Mouse (Mus musculus) forebrain, embryonic 14.5 days (tissue): ENCODE measurements around the gene Echdc3. TPM values are rescaled to one million over a fixed set of nuclear protein-coding genes. Genes with fewer than 3 reads are reported as not detected.

Experiments used
- ATAC-seq: fragments of 200-750 bp; cut with Nextera tagmentation; 2 replicates; pipeline ENCODE4 v1.8.0; 2017; ENCODE audit warnings: mild to moderate bottlenecking, moderate library complexity
- DNase-seq: peaks from one replicate; pipeline ENCODE4 v3.0.0-alpha.2; 2015; ENCODE audit warnings: low spot score
- H3K27ac ChIP-seq: fragments of 300-500 bp; sonication (generic); 2 replicates; pipeline ENCODE4 v1.5.1; 2014; ENCODE audit warnings: low read depth, mild to moderate bottlenecking, control low read depth, low read length, moderate library complexity
- H3K27me3 ChIP-seq: fragments of 300-500 bp; sonication (generic); replicated peaks from 2 replicates; pipeline ENCODE4 v1.6.1; 2014; ENCODE audit warnings: low read length, control low read depth, mixed read lengths; ENCODE audit not compliant: control insufficient read depth, insufficient read depth
- H3K36me3 ChIP-seq: fragments of 300-500 bp; sonication (generic); 2 replicates; pipeline ENCODE4 v1.6.1; 2014; ENCODE audit warnings: low read length, control low read depth; ENCODE audit not compliant: control insufficient read depth, insufficient read depth
- H3K4me1 ChIP-seq: fragments of 300-500 bp; sonication (generic); 2 replicates; pipeline ENCODE4 v1.6.1; 2014; ENCODE audit warnings: antibody characterized with exemption, low read length, control low read depth; ENCODE audit not compliant: control insufficient read depth, insufficient read depth
- H3K4me2 ChIP-seq: fragments of 300-500 bp; sonication (generic); 2 replicates; pipeline ENCODE4 v1.6.1; 2014; ENCODE audit warnings: mild to moderate bottlenecking, control low read depth, low read length
- H3K4me3 ChIP-seq: fragments of 300-500 bp; sonication (generic); 2 replicates; pipeline ENCODE4 v1.5.1; 2014; ENCODE audit warnings: low read depth, low read length, control low read depth
- H3K9ac ChIP-seq: fragments of 300-500 bp; sonication (generic); 2 replicates; pipeline ENCODE4 v1.6.1; 2014; ENCODE audit warnings: mild to moderate bottlenecking, low read length, control low read depth, moderate library complexity
- H3K9me3 ChIP-seq: fragments of 300-500 bp; sonication (generic); replicated peaks from 2 replicates; pipeline ENCODE4 v1.6.1; 2016; ENCODE audit warnings: low read length, control low read depth, mixed read lengths; ENCODE audit not compliant: control insufficient read depth
- WGBS: fragments of 180-500 bp; shearing (Covaris S2); extraction: QIAGEN DNeasy Blood & Tissue Kit; methylation state at CpG from one replicate; pipeline ENCODE4 v1.1.7; 2014; 5-methylcytosine and 5-hydroxymethylcytosine counted together
- polyA plus RNA-seq: library from polyadenylated mRNA; unstranded; fragments of >200 nt; fragmentation: Nextera tagmentation; extraction: Ambion mirVana; gene quantifications from 2 replicates; pipeline ENCODE4 v1.2.1, GENCODE M21; 2014

Echdc3 gene
- polyA plus RNA-seq, 1 experiment from 2014 or later: 1.4 TPM

DNA sequence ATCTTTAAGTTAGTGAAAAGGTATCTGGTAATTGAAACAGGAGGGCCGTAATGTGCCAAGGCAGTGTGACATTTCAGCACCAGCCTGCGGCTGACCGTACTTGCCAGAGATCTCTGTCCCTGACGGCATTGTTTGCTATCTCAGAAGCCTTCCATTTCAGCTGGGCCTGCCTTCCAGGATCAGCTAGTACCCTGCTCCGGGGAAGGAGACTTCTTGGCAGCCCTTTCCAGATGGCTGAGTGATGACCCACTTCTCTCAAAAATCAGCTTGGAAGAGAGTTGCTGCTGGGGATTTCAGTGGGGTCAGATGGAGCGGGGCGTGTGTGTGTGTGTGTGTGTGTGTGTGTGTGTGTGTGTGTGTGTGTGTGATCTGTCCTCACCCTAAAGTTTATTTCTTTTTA is 65.9 kb downstream of the Echdc3 start:
- no peaks in the 10 kb centered on the region for H3K27me3 ChIP-seq
- H3K4me2 ChIP-seq: no peak overlapping the region
- H3K4me1 ChIP-seq: no peaks in the 10 kb centered on the region
- no peak overlapping the region for H3K27ac ChIP-seq
- H3K4me3 ChIP-seq: no peak overlapping the region
- H3K9me3 ChIP-seq: no peaks in the 10 kb centered on the region
- WGBS: 88% methylated on average over 7 of the region's 7 CpGs
- no peaks in the 10 kb centered on the region for H3K36me3 ChIP-seq
- DNase-seq (no peak), ATAC-seq (no peak)
- H3K9ac ChIP-seq: no peak overlapping the region

DNA sequence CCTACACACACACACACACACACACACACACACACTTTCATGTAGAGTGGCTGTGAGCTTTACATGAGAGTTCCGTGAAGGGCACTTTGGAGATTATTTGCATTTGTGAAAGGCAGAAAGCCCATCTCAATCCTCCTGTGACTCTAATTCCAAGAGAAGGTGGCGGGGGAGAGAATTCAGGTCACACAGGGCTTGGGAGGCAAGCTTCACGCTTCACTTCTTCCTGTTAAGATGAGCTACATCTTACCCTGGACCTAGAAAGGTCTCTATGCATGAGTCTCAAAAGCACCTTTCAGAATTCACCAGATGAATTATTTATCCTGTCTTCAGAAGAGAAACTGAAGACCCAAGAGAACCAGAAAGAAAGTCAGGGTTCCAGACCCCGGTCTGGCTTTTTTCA is 66.6 kb downstream of the Echdc3 start:
- Histone ChIP-seq H3K9me3 (no peaks in the 10 kb centered on the region), H3K27me3 (no peaks in the 10 kb centered on the region), H3K4me1 (no peaks in the 10 kb centered on the region), H3K27ac (no peak overlapping the region), H3K36me3 (no peaks in the 10 kb centered on the region), H3K4me3 (no peak overlapping the region), H3K9ac (no peak overlapping the region), H3K4me2 (no peak overlapping the region)
- DNase-seq: no peak
- no peak for ATAC-seq
- 80% methylated on average over 4 of the region's 4 CpGs for WGBS

DNA sequence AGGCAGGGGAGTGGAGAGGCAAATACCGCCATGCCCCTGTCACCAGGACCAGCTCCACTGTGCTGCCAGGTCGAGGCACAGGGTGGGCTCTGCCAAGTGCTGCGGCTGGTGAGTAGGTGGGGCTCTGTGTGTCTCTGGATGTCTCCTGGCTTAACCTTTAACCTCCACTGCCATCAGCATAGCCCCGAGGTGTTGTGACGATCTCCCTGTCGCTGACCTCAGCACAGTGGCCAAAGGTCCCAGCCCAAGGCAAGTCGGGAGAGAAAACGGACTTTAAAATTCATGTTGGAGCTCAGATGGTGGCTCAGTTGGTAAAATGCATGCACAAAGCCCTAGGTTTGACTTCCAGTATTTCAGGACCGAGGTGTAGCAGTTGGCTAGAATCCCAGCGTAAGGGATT is 67.2 kb downstream of the Echdc3 start:
- no peak overlapping the region for H3K9ac ChIP-seq
- no peak overlapping the region for H3K4me3 ChIP-seq
- no peaks in the 10 kb centered on the region for H3K27me3 ChIP-seq
- DNase-seq: no peak
- H3K9me3 ChIP-seq: no peaks in the 10 kb centered on the region
- 88% methylated on average over 10 of the region's 10 CpGs for WGBS
- H3K36me3 ChIP-seq: no peaks in the 10 kb centered on the region
- no peaks in the 10 kb centered on the region for H3K4me1 ChIP-seq
- ATAC-seq: no peak
- no peak overlapping the region for H3K4me2 ChIP-seq
- no peak overlapping the region for H3K27ac ChIP-seq

DNA sequence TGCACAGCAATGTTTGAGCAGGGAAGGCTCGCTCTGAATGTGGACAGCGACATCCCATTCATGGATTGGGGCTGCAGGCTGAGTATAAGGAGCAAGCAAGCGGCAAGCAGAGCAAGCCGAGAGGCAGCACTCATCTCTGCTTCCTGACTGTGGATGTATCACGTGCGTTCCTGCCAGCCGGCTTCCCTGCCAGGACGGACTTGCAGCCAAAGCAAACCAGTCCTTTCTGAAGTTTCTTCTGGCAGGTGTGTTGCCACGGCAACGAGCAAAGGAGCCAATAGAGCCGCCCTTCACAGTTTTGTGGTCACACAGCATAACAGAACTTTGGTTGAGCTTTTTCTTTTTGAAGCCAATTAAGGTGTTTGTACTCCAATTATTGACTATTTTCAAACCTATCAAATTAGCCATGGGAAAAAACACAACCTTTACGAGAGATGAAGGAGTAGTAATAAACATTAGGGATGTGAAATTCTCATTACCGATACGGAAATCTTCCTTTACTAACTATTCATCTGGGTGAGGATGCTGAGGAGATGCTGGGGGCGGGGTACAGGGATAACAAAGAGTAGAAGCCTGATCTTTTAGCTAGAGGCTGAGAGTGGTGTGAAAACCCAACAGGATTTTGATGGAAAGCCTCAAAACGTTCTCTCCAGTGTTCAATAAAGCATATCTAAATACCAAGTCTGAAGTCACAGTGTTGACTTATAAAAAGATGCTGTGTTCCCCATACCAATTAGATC is 69.7 kb downstream of the Echdc3 start:
- Histone ChIP-seq H3K9me3 (no peaks in the 10 kb centered on the region), H3K4me3 (no peak overlapping the region), H3K4me2 (no peak overlapping the region), H3K36me3 (no peaks in the 10 kb centered on the region), H3K4me1 (no peaks in the 10 kb centered on the region), H3K27me3 (no peaks in the 10 kb centered on the region), H3K9ac (no peak overlapping the region), H3K27ac (no peak overlapping the region)
- peak; percentile 59 for DNase-seq
- WGBS: 49% methylated on average over 16 of the region's 16 CpGs
- ATAC-seq: peak; percentile 40; the same call in 1 of the 2 replicates

DNA sequence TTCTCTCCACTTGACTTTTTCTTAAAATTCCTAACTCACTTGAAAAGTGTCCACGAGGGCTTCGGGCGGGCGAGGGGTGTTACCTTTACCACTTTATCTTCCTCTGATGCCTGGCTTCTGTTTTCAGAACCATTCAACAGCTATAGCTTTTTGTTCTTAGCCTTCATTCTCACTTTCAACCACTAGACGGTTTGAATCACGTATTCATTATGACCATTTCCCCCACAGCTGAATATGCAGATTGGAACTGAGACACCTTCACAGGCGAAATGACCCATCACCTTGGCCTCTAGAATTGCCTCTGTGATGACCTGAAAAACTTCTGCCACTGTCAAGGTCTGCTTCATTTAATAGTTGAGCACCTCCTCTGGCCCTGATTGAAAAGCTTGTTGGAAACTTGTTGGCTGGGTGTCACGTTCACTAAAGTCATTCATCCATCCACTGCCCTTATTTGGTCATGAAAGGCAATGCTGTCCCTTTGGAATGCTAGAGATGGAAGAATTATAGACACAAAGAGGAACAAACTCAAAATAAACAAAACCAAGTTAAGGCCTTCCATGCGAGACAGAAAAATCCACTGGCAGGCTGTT is 72.2 kb downstream of the Echdc3 start:
- ATAC-seq (no peak), DNase-seq (no peak)
- no peaks in the 10 kb centered on the region for H3K36me3 ChIP-seq
- no peaks in the 10 kb centered on the region for H3K27me3 ChIP-seq
- no peak overlapping the region for H3K4me3 ChIP-seq
- H3K9ac ChIP-seq: no peak overlapping the region
- H3K4me1 ChIP-seq: no peaks in the 10 kb centered on the region
- no peaks in the 10 kb centered on the region for H3K9me3 ChIP-seq
- no peak overlapping the region for H3K4me2 ChIP-seq
- no peak overlapping the region for H3K27ac ChIP-seq
- WGBS: 88% methylated on average over 9 of the region's 9 CpGs

Other genes with a start within 250 kb of the Echdc3 start
- 1.8 and 3.4 TPM in 2 replicates for gene Proser2, start 82.8 kb downstream of the Echdc3 start, polyA plus RNA-seq
- 6.6 and 9.8 TPM in 2 replicates for gene Usp6nl, start 109.6 kb upstream of the Echdc3 start, polyA plus RNA-seq